Mouse (Mus musculus): ENCODE measurements around the gene Tmem91.

- TF ChIP-seq HCFC1 (IDR thresholded peaks at IDR 0.05; ENCODE audit: borderline replicate concordance, insufficient read depth, low read length) (no peak), ZNF384 (IDR thresholded peaks at IDR 0.05; ENCODE audit: low read depth, low read length) (no peak), ZC3H11A (IDR thresholded peaks at IDR 0.05; ENCODE audit: borderline replicate concordance, low read depth, low read length) (no peak), CHD2 (IDR thresholded peaks at IDR 0.05; ENCODE audit: low read depth, low read length) (no peak), MAFK (IDR thresholded peaks at IDR 0.05; ENCODE audit: insufficient read depth, low read depth, low read length) (no peak)
Observed at GRCm38 (mm10) chr7:25669631-25670030, 5.3 kb downstream of the Tmem91 start.

Data from ES-E14 (cell line).